Mouse (Mus musculus): ENCODE measurements around the gene Gm38392. TPM values are rescaled to one million over a fixed set of nuclear protein-coding genes. Genes with fewer than 3 reads are reported as not detected.

Gene Gm38392
- total and polyA plus RNA-seq, 2 experiments from 2014 or later: not detected

GRCm38 (mm10) chr3:88232851-88233649, 54.0 kb downstream of the Gm38392 start:
- no peaks in the 10 kb centered on the region for H3K4me1 ChIP-seq (ENCODE audit: control insufficient read depth, insufficient read depth)
- ATAC-seq (ENCODE audit: insufficient read depth, low read depth) (no peak), DNase-seq (ENCODE audit: low spot score) (no peak)
- no peak overlapping the region for H3K4me3 ChIP-seq (ENCODE audit: low read depth, low read length)
- no peak overlapping the region for H3K9ac ChIP-seq (replicated peaks; ENCODE audit: low read depth, low read length)
- H3K36me3 ChIP-seq (replicated peaks; ENCODE audit: control insufficient read depth, insufficient read depth, low read length): no peaks in the 10 kb centered on the region
- WGBS: 26% methylated on average over 7 of the region's 7 CpGs
- H3K9me3 ChIP-seq (replicated peaks; ENCODE audit: control insufficient read depth, low read length): no peaks in the 10 kb centered on the region
- no peak for TF ChIP-seq CTCF (IDR thresholded peaks at IDR 0.05; ENCODE audit: low read depth)
- no peak for TF ChIP-seq EP300 (IDR thresholded peaks at IDR 0.05; ENCODE audit: low read depth)
- H3K27me3 ChIP-seq (ENCODE audit: control insufficient read depth, insufficient read depth, low read length): peaks cover 68% of the 10 kb centered on the region
- H3K4me2 ChIP-seq (ENCODE audit: low read depth, low read length): no peak overlapping the region
- H3K27ac ChIP-seq (ENCODE audit: low read depth): no peak overlapping the region

GRCm38 (mm10) chr3:88232301-88232702, 54.7 kb downstream of the Gm38392 start:
- WGBS: 49% methylated on average over 7 of the region's 7 CpGs

GRCm38 (mm10) chr3:88231061-88231641, 55.9 kb downstream of the Gm38392 start:
- no peak overlapping the region for H3K4me2 ChIP-seq (ENCODE audit: low read depth, low read length)
- no peaks in the 10 kb centered on the region for H3K36me3 ChIP-seq (replicated peaks; ENCODE audit: control insufficient read depth, insufficient read depth, low read length)
- no peak overlapping the region for H3K27ac ChIP-seq (ENCODE audit: low read depth)
- ATAC-seq (ENCODE audit: insufficient read depth, low read depth) (no peak), DNase-seq (ENCODE audit: low spot score) (no peak)
- peaks cover 61% of the 10 kb centered on the region for H3K27me3 ChIP-seq (ENCODE audit: control insufficient read depth, insufficient read depth, low read length)
- H3K4me1 ChIP-seq (ENCODE audit: control insufficient read depth, insufficient read depth): no peaks in the 10 kb centered on the region
- no peak for TF ChIP-seq CTCF (IDR thresholded peaks at IDR 0.05; ENCODE audit: low read depth)
- no peak for TF ChIP-seq EP300 (IDR thresholded peaks at IDR 0.05; ENCODE audit: low read depth)
- no peak overlapping the region for H3K4me3 ChIP-seq (ENCODE audit: low read depth, low read length)
- no peak overlapping the region for H3K9ac ChIP-seq (replicated peaks; ENCODE audit: low read depth, low read length)
- H3K9me3 ChIP-seq (replicated peaks; ENCODE audit: control insufficient read depth, low read length): no peaks in the 10 kb centered on the region
- 64% methylated on average over 1 of the region's 1 CpGs for WGBS

More at GRCm38 (mm10) chr3:88232301-88232702, 54.7 kb downstream of the Gm38392 start:
- ATAC-seq (ENCODE audit: insufficient read depth, low read depth) (no peak), DNase-seq (ENCODE audit: low spot score) (no peak)
- Histone ChIP-seq H3K9me3 (replicated peaks; ENCODE audit: control insufficient read depth, low read length) (no peaks in the 10 kb centered on the region), H3K27me3 (ENCODE audit: control insufficient read depth, insufficient read depth, low read length) (peaks cover 66% of the 10 kb centered on the region), H3K9ac (replicated peaks; ENCODE audit: low read depth, low read length) (no peak overlapping the region), H3K4me1 (ENCODE audit: control insufficient read depth, insufficient read depth) (no peaks in the 10 kb centered on the region), H3K36me3 (replicated peaks; ENCODE audit: control insufficient read depth, insufficient read depth, low read length) (no peaks in the 10 kb centered on the region), H3K4me2 (ENCODE audit: low read depth, low read length) (no peak overlapping the region), H3K4me3 (ENCODE audit: low read depth, low read length) (no peak overlapping the region), H3K27ac (ENCODE audit: low read depth) (no peak overlapping the region)
- TF ChIP-seq EP300 (IDR thresholded peaks at IDR 0.05; ENCODE audit: low read depth) (no peak), CTCF (IDR thresholded peaks at IDR 0.05; ENCODE audit: low read depth) (no peak)

GRCm38 (mm10) chr3:88230262-88231047, 56.6 kb downstream of the Gm38392 start:
- TF ChIP-seq CTCF (IDR thresholded peaks at IDR 0.05; ENCODE audit: low read depth): no peak
- no peak for TF ChIP-seq EP300 (IDR thresholded peaks at IDR 0.05; ENCODE audit: low read depth)
- H3K4me3 ChIP-seq (ENCODE audit: low read depth, low read length): no peak overlapping the region
- no peak overlapping the region for H3K9ac ChIP-seq (replicated peaks; ENCODE audit: low read depth, low read length)
- H3K9me3 ChIP-seq (replicated peaks; ENCODE audit: control insufficient read depth, low read length): no peaks in the 10 kb centered on the region
- ATAC-seq (ENCODE audit: insufficient read depth, low read depth): no peak
- no peak overlapping the region for H3K4me2 ChIP-seq (ENCODE audit: low read depth, low read length)
- no peaks in the 10 kb centered on the region for H3K4me1 ChIP-seq (ENCODE audit: control insufficient read depth, insufficient read depth)
- H3K27ac ChIP-seq (ENCODE audit: low read depth): no peak overlapping the region
- H3K27me3 ChIP-seq (ENCODE audit: control insufficient read depth, insufficient read depth, low read length): peaks cover 60% of the 10 kb centered on the region
- 50% methylated on average over 17 of the region's 17 CpGs for WGBS
- H3K36me3 ChIP-seq (replicated peaks; ENCODE audit: control insufficient read depth, insufficient read depth, low read length): no peaks in the 10 kb centered on the region
- no peak for DNase-seq (ENCODE audit: low spot score)

- Histone ChIP-seq H3K27me3 (ENCODE audit: control insufficient read depth, insufficient read depth, low read length) (peaks cover 61% of the 10 kb centered on the region; the same call in 1 of the 2 replicates), H3K4me1 (ENCODE audit: control insufficient read depth, insufficient read depth) (no peaks in the 10 kb centered on the region)
- no peak for TF ChIP-seq CTCF (IDR thresholded peaks at IDR 0.05; ENCODE audit: low read depth)
- no peak for TF ChIP-seq EP300 (IDR thresholded peaks at IDR 0.05; ENCODE audit: low read depth)
These were observed 57.5 kb downstream of the Gm38392 start for GRCm38 (mm10) chr3:88229526-88229925.

More at GRCm38 (mm10) chr3:88229526-88229925, 57.5 kb downstream of the Gm38392 start:
- ATAC-seq (ENCODE audit: insufficient read depth, low read depth): no peak
- no peak overlapping the region for H3K4me3 ChIP-seq (ENCODE audit: low read depth, low read length)
- DNase-seq (ENCODE audit: low spot score): no peak
- H3K4me2 ChIP-seq (ENCODE audit: low read depth, low read length): no peak overlapping the region
- H3K9ac ChIP-seq (replicated peaks; ENCODE audit: low read depth, low read length): no peak overlapping the region
- no peak overlapping the region for H3K27ac ChIP-seq (ENCODE audit: low read depth)
- no peaks in the 10 kb centered on the region for H3K36me3 ChIP-seq (replicated peaks; ENCODE audit: control insufficient read depth, insufficient read depth, low read length)
- 74% methylated on average over 6 of the region's 6 CpGs for WGBS
- H3K9me3 ChIP-seq (replicated peaks; ENCODE audit: control insufficient read depth, low read length): no peaks in the 10 kb centered on the region

Measured in heart, postnatal 0 days (tissue).